Mouse (Mus musculus) stomach, postnatal 0 days (tissue): ENCODE measurements around the gene Abca13.

ENCODE experiments used
- CTCF ChIP-seq: IDR thresholded peaks from 2 replicates; pipeline ENCODE4 v1.5.1; 2016; ENCODE audit warnings: antibody characterized with exemption, low read depth, mild to moderate bottlenecking, moderate library complexity
- EP300 ChIP-seq: optimal IDR thresholded peaks from 2 replicates; pipeline ENCODE3; 2016; ENCODE audit warnings: antibody characterized with exemption

DNA sequence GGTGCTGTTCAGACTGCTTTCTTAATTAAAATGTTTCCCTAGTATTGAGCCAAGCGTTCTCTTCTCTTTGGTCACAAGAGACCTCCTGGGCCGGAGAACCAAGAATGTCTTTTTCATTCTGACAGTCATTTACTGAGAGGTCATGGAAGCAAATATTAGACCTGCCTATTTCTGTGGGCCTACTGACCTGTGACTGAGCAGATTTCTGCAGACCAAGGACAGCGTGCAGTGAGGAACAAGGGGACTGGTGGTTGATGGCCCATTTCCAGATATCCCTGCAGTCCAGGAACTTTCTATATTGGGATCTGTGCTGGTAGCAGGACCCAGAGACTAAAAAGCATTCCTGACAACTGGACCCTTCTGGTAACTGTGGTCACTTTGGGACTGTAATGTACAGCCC is 146.4 kb downstream of the Abca13 start:
- TF ChIP-seq CTCF: no peak
- no peak for TF ChIP-seq EP300
